Mouse (Mus musculus): ENCODE results near the gene Rnf151. TPM values are rescaled to one million over a fixed set of nuclear protein-coding genes. Genes with fewer than 3 reads are reported as not detected.
A peak's percentile ranks its signal among the peaks of the same experiment; 100 is the strongest.

Gene Rnf151
- not detected in 2 replicates for total RNA-seq (2014; rRNA removed)
- not detected in 2 replicates for polyA plus RNA-seq (2015; fragmentation: Nextera tagmentation; extraction: Ambion mirVana)

DNA sequence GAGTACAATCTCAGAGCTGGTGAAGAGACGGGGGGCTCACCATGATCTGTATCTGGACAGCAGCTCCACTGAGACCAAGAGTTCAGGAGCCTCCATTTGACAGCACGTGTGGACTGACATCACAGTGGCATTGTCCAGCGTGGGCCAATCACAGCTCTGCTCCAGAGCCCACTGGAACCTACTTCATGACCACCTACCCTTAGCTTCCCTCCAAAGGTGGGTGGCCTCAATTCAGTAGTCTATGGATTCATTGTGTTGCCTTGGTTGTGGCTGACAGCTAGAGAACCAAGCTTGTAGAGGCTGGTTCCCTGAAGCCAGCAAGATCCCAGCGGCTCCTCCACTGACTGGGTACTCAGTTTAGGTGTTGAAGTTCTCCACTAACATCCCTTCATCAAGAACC, at the start of gene Rnf151, which contains the start of gene Rps2:
Gene Rnf151 (minus strand): TSS at position 121 of the 400 bp plus-strand sequence.
Gene Rps2 (plus strand): TSS at position 174 of the 400 bp plus-strand sequence.
- H3K4me2 ChIP-seq (ENCODE audit: low read depth, low read length): peak within 1 kb of the TSS; percentile 59
- peaks cover 12% of the 10 kb centered on the region for H3K36me3 ChIP-seq (ENCODE audit: insufficient read depth, low read length)
- no peak for TF ChIP-seq CTCF (IDR thresholded peaks at IDR 0.05; ENCODE audit: low read depth)
- H3K9ac ChIP-seq (replicated peaks; ENCODE audit: low read length): no peak within 1 kb of the TSS; the same call in 1 of the 2 replicates
- H3K27ac ChIP-seq: no peak within 1 kb of the TSS
- ATAC-seq (no peak), DNase-seq (ENCODE audit: low spot score) (no peak)
- no peaks in the 10 kb centered on the region; the same call in 1 of the 2 replicates for H3K4me1 ChIP-seq (ENCODE audit: insufficient read depth, low read length)
- no peaks in the 10 kb centered on the region for H3K9me3 ChIP-seq (ENCODE audit: low read length)
- no peaks in the 10 kb centered on the region for H3K27me3 ChIP-seq (ENCODE audit: insufficient read depth, low read length)
- peak within 1 kb of the TSS; percentile 61; the same call in 1 of the 2 replicates for H3K4me3 ChIP-seq (ENCODE audit: low read length)
- WGBS: 77% methylated on average over 4 of the region's 4 CpGs

DNA sequence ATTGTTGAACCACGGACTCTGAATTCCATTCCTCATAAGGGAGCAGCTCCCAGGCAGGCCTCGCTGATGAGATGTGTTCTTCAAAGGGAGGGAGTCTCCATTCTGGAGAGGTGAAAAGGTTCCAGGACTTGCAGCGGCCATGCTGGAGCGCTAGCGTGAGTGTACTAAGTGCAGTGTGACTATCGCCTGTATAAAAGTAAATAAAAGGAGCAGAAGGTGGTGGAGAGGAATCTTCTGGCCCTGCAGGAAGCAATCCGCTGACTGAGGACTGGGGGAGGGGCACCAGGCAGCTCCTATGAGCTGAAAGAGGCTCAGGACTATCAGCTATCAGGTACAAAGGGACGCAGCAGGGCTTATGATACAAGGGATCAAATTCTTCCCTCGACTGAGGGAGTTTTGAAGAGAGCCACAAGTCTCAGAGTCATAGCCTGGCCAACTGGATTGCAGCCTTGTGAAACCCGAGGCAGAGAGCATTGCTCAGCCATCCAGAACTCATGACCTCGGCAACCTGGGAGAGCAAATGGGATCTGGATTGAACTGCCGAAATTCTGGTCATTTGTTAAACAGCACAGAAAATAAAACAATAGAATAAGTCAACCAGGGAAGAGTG, 48.5 kb upstream of the Rnf151 start:
- no peaks in the 10 kb centered on the region for H3K4me1 ChIP-seq (ENCODE audit: insufficient read depth, low read length)
- 26% methylated on average over 12 of the region's 12 CpGs for WGBS
- no peak overlapping the region for H3K4me2 ChIP-seq (ENCODE audit: low read depth, low read length)
- ATAC-seq (no peak), DNase-seq (ENCODE audit: low spot score) (no peak)
- H3K4me3 ChIP-seq (ENCODE audit: low read length): no peak overlapping the region
- H3K9ac ChIP-seq (replicated peaks; ENCODE audit: low read length): no peak overlapping the region
- TF ChIP-seq CTCF (IDR thresholded peaks at IDR 0.05; ENCODE audit: low read depth): no peak
- no peaks in the 10 kb centered on the region for H3K36me3 ChIP-seq (ENCODE audit: insufficient read depth, low read length)
- no peak overlapping the region for H3K27ac ChIP-seq
- H3K27me3 ChIP-seq (ENCODE audit: insufficient read depth, low read length): no peaks in the 10 kb centered on the region
- no peaks in the 10 kb centered on the region for H3K9me3 ChIP-seq (ENCODE audit: low read length)

DNA sequence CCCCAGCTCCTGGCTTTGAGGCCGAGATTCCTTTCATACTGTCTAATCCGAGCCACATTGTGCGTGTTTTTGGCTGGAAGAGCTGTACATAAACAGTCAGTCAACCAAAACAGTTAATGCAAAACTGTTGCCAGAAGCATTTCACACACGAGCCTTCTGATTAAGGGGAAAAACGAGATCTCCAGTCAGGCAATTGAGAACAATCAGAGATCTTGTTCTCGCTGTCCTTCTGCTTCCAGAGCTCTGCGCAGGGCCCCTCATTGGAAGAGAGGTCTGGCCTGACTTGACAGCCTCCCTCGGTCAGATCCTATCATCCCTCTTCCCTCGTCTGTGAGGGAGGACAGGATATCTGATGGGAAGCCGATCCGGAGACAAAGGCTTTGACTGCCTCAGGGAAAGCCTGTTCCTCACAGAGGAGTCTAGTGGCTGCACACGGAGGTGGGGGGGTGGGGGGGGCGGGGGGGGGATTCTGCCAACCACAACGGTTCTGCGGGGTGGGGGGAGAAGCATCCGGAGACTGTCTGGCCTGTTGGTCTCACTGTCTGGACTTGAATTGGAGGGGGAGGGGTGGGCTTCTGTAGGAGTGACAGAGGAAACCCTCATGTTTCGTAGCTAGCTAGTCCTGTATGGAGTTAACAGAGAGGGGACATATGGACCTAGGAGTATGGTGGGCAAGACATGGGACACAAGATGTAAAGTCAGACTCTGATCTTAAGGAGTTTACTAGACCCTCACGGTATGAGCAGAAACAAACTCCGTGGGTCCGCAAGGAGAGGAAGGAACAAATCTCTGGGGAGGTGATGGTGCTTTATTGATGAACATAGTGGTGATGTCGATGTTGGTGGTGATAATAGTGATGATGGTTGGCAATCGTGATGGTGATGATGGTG, 47.4 kb upstream of the Rnf151 start:
- Histone ChIP-seq H3K36me3 (ENCODE audit: insufficient read depth, low read length) (no peaks in the 10 kb centered on the region), H3K9ac (replicated peaks; ENCODE audit: low read length) (no peak overlapping the region), H3K9me3 (ENCODE audit: low read length) (no peaks in the 10 kb centered on the region), H3K4me2 (ENCODE audit: low read depth, low read length) (no peak overlapping the region), H3K4me1 (ENCODE audit: insufficient read depth, low read length) (no peaks in the 10 kb centered on the region), H3K27ac (peak overlapping the region; percentile 26; the same call in 1 of the 2 replicates), H3K4me3 (ENCODE audit: low read length) (no peak overlapping the region), H3K27me3 (ENCODE audit: insufficient read depth, low read length) (no peaks in the 10 kb centered on the region)
- peak; percentile 84 for ATAC-seq
- TF ChIP-seq CTCF (IDR thresholded peaks at IDR 0.05; ENCODE audit: low read depth): no peak
- WGBS: 47% methylated on average over 22 of the region's 22 CpGs
- DNase-seq (ENCODE audit: low spot score): peak; percentile 47

DNA sequence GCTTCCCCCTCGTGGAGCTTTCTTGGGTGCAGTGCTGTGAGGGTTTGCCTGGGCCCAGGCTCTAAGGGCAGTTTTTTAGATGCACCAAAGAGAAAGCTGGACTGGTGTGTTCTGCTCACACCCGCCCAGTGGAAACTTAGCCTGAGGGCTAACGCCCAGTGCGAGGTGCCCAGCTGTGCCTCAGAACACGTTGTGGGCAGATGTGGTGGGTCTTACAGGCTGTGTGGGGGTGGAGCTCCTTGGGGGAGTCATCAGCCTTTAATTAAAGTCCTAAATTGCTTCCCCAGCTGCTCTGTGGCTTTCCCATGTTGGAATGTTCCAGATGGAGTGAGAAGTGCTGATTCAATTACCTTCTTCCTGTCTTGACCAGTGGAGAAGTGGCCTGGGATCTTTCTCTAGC, 43.3 kb upstream of the Rnf151 start:
- WGBS: 56% methylated on average over 5 of the region's 5 CpGs

DNA sequence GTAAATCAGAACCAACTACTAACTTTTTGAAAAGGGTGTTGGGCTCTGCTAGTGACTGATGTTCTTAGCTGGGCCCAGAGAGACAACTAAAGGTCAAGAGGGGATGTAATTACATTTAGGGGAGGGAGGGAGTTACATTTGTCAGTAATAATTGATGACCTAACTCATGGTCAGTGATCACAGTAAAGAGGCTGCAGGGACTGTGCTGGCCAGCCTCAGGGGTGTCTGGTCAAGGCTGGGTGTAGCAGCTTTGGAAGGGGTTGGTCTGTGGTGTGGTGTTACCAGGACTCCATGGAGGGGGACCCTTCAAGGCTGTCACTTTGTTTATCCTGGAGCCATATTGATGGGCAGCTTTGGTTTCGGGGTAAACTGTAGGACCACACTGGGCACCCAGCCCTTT, 39.5 kb upstream of the Rnf151 start:
- no peak for ATAC-seq
- peaks cover 33% of the 10 kb centered on the region for H3K27me3 ChIP-seq (ENCODE audit: insufficient read depth, low read length)

More for the DNA sequence above, 43.3 kb upstream of the Rnf151 start:
- no peak overlapping the region for H3K9ac ChIP-seq (replicated peaks; ENCODE audit: low read length)
- no peak for ATAC-seq
- DNase-seq (ENCODE audit: low spot score): no peak
- H3K4me3 ChIP-seq (ENCODE audit: low read length): no peak overlapping the region
- H3K9me3 ChIP-seq (ENCODE audit: low read length): no peaks in the 10 kb centered on the region
- TF ChIP-seq CTCF (IDR thresholded peaks at IDR 0.05; ENCODE audit: low read depth): no peak
- no peaks in the 10 kb centered on the region for H3K4me1 ChIP-seq (ENCODE audit: insufficient read depth, low read length)
- no peak overlapping the region for H3K27ac ChIP-seq
- no peaks in the 10 kb centered on the region for H3K27me3 ChIP-seq (ENCODE audit: insufficient read depth, low read length)
- no peaks in the 10 kb centered on the region for H3K36me3 ChIP-seq (ENCODE audit: insufficient read depth, low read length)
- no peak overlapping the region for H3K4me2 ChIP-seq (ENCODE audit: low read depth, low read length)

DNA sequence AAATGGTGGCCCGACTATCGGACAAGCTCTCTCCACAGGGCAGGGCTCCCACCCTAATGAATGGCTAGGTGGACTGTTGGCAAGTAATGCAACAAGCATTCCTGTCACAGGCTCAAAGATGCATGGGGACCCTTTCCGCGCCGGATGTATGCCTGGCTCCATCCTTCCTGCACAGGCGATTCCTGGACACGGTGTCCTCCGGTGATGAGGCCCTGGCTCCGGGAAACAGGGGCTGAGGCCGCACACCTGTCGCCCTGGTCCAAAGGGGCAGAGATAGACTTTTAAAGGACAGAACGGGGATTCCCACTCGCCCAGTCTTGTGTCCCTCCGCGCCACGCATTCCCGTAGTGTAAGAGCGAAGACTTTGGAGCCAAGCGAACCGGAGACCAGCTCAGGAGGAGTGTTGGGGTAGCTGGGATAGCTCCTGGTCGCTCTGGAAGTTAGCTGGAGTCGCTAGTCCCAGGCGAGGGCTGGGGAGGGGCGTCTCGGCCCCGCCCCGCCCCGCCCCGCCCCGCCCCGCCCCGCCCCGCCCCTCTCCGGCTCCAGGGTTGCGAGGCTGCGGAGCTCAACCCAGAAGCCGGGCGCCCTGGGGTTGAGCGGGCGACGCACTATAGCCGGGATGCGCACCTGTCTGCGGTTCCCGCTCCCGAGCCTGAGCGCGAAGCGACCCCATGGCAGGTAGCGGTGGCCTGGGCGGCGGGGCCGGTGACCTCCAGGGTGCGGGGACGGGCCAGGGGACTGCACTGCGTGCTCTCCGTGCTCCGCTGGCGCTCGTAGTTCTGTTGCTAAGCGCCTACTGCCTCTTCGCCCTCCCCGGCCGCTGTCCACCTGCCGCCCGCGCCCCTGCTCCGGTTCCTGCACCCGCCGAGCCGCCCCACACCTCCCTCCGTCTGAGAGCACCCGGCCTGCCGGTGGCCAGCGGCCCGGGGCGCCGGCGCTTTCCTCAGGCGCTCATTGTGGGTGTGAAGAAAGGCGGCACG, 34.8 kb upstream of the Rnf151 start, which contains the start of gene Hs3st6:
Gene Hs3st6 (plus strand): TSS at position 574 of the 980 bp plus-strand sequence.
- H3K4me1 ChIP-seq (ENCODE audit: insufficient read depth, low read length): no peaks in the 10 kb centered on the region; the same call in 1 of the 2 replicates
- no peaks in the 10 kb centered on the region for H3K9me3 ChIP-seq (ENCODE audit: low read length)
- H3K4me3 ChIP-seq (ENCODE audit: low read length): peak within 1 kb of the TSS; percentile 42
- H3K4me2 ChIP-seq (ENCODE audit: low read depth, low read length): peak within 1 kb of the TSS; percentile 79
- 0 out of 2 replicates have a peak within 1 kb of the TSS, but pooled peaks have one; percentile 33 for H3K9ac ChIP-seq (replicated peaks; ENCODE audit: low read length)
- DNase-seq (ENCODE audit: low spot score): no peak
- peaks cover 57% of the 10 kb centered on the region for H3K27me3 ChIP-seq (ENCODE audit: insufficient read depth, low read length)
- under 1% methylated on average over 63 of the region's 82 CpGs for WGBS
- no peak for TF ChIP-seq CTCF (IDR thresholded peaks at IDR 0.05; ENCODE audit: low read depth)
- ATAC-seq: peak; percentile 53; the same call in 1 of the 2 replicates
- no peak within 1 kb of the TSS for H3K27ac ChIP-seq
- no peaks in the 10 kb centered on the region for H3K36me3 ChIP-seq (ENCODE audit: insufficient read depth, low read length)

More for the DNA sequence above, 39.5 kb upstream of the Rnf151 start:
- H3K4me2 ChIP-seq (ENCODE audit: low read depth, low read length): no peak overlapping the region
- 89% methylated on average over 1 of the region's 1 CpGs for WGBS
- no peaks in the 10 kb centered on the region for H3K36me3 ChIP-seq (ENCODE audit: insufficient read depth, low read length)
- no peak overlapping the region for H3K27ac ChIP-seq
- H3K4me3 ChIP-seq (ENCODE audit: low read length): no peak overlapping the region
- no peaks in the 10 kb centered on the region for H3K9me3 ChIP-seq (ENCODE audit: low read length)
- TF ChIP-seq CTCF (IDR thresholded peaks at IDR 0.05; ENCODE audit: low read depth): no peak
- DNase-seq (ENCODE audit: low spot score): no peak
- no peak overlapping the region for H3K9ac ChIP-seq (replicated peaks; ENCODE audit: low read length)
- no peaks in the 10 kb centered on the region; the same call in 1 of the 2 replicates for H3K4me1 ChIP-seq (ENCODE audit: insufficient read depth, low read length)

Data from hindbrain, postnatal 0 days (tissue).